Mouse (Mus musculus) layer of hippocampus, adult 18-20 months (tissue): Measurements from ENCODE around the gene Tln2. TPM values are rescaled to one million over a fixed set of nuclear protein-coding genes. Genes with fewer than 3 reads are reported as not detected.

Experiments used
- DNase-seq, 2 experiments: peaks; one replicate each; pipeline ENCODE4 v3.0.0; 2022; ENCODE audit warnings: low spot score in 2 of 2
- total RNA-seq, 2 experiments: library from RNA; stranded (reverse); gene quantifications; 2 replicates each; pipeline ENCODE4 v1.2.3; 2021

The Tln2 gene
- total RNA-seq, 2 experiments from 2014 or later = 80.6 to 94.3 TPM

DNA sequence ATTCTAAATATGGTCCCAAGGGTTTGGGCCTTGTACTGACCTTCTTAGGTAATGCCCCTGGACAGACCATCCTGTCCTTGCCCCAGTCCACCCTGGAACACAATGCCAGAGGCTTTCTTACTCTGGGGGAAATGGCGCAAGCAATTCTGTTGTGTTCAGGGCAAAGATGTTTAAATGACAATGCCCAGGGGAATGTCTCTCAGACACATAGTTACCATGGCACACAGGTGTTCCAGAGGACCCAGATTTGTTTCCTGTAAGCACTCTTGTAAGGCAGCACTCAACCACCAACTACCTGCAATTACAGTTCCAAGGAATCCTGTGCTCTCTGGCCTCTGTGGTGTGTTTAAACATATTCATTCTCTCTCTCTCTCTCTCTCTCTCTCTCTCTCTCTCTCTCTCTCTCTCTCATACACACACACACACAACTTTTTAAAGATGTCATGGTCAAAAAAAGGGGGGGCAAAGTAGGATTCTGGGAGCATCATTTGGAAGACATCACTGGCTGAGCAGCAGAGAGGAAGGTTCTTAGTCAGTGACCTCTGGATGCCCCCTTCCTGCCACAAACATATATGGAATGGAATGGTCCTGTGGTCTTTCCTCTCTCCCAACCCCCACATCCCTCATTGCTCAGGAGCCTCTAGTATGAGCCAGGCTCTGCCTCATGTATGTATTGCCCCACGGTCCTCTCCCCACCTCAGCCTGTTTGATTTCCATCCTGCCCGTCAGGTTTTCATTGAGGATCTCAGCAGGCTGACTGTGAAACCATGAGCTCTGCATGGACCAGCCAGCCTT is 345.1 kb downstream of the Tln2 start:
- DNase-seq = no peak

DNA sequence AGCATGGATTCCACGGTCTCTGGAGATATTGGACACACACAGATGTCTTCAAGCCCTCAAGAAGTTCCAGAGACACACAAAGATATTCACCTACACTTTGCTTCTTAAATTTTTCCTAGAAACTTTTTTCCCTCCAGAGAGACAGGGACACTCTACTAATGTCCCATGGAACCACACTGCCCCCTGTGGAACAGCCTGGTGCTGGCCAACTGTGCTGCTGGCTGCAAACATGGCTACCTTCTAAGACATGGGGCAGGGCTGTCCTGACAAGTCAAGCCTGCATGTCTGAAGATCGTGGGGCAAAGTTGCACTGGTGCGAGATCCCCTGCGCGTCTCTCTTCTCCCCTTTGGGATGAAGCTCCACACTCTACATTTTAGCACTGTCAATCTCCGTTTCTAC is 346.2 kb downstream of the Tln2 start:
- peak; percentile 40 to 84 for DNase-seq

DNA sequence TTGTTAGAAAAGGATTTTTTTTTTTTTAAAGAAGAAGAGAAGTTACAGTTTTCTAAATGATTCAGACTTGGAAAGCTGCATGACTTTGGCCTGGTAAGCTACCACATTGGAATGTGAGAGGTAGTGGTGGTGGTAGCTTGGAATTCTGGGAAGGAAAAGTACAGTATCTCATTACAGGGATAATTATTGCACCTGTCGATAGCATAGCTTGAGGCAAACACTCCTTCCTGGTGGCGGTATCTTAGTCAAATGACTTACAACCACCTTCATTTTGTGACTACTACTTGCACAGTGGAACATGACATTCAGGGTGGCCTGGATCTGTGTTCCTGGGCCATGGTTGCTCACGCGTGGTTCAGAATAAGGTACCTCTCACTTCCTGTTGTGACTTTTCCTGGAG is 348.3 kb downstream of the Tln2 start:
- no peak for DNase-seq

DNA sequence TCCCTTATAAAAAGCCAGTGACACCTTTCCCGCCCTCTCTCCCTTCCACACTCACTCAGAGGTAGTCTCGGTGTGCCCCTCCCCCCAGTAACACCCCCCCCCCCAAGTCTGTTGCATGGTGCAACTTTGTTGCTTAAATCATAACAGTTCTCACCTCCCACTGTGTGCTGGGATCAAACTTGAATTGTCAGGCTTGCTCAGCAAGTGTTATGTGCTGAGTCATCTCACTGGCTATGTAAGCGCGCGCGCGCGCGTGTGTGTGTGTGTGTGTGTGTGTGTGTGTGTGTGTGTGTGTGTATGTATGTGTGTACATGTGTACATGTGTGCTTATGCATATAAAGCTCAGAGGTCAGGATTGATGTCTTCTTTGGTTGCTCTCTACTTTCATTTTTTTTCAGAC is 350.1 kb downstream of the Tln2 start:
- DNase-seq = no peak

DNA sequence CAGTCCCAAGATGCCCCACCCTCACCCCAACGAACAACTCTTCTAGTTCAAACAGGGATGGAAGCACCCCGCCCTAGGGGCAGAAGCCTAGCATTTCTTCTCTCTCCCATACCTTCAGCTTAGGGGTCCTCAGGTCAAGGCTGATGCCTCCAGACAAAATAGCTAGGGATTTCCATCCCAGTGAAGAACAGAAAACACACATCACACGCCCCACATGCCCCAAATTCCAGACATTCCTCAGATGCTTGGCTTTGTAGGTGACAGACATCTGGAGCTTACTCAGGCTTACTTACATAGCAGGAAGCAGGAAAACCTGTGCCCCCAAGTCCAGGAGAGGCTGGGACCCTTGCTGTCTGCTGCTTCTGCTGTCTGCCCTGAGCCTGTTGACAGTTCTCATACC is 351.1 kb downstream of the Tln2 start:
- no peak for DNase-seq

DNA sequence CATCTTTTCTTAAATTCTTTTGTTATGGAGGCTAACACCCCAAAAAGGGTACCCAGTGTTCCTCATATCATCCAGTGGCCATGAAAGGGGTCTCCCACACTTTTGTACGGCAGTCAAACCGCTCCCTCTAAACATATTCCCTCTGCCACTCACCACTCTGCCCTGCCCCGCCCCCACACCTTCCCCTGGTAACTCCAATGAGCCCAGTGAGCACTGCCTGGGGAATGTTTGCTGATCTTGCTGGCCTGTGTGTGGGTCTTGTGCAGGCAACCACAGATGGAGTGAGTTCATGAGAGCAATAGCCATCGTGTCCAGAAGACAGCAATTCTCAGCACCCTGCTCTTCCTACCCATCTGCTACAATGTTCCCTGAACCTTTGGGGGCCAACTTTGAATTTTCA is 354.3 kb downstream of the Tln2 start:
- no peak for DNase-seq

DNA sequence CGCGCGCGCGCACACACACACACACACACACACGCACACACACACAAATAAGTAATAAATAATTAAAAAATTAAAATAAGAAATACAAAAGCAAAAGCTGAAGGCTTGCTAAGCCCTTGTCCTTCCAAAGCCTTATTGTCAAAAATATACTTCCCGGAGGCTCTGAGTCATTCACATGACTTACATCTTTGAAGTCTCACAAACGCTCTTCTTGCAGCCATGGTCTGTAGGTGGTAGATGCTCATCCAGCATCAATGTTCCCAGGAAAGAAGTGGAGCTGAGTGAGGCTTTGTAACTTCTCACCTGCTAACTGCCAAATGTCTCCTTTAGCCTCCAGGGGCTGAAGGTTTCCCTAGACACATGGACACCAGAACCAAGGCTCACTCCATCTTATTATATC is 362.9 kb downstream of the Tln2 start:
- DNase-seq = no peak

DNA sequence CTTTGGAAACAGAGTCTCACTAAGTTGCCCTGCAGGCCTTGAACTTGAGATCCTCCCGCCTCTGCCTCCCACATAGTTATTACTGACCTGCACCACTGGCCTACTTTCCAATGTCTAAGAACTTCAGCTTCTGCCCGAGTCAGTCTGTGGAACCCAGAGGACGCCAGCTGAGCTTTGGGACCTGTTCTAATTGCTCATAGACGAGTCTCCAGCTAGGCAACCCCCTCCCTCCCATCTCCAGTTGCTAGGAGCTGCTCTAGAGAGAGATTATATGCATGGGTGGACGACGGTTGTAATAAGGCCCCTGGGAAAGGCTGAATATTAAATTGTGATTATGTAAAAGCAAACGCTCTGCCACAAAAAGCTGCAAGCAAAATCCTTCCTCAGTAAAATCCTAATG is 364.2 kb downstream of the Tln2 start:
- DNase-seq = no peak

DNA sequence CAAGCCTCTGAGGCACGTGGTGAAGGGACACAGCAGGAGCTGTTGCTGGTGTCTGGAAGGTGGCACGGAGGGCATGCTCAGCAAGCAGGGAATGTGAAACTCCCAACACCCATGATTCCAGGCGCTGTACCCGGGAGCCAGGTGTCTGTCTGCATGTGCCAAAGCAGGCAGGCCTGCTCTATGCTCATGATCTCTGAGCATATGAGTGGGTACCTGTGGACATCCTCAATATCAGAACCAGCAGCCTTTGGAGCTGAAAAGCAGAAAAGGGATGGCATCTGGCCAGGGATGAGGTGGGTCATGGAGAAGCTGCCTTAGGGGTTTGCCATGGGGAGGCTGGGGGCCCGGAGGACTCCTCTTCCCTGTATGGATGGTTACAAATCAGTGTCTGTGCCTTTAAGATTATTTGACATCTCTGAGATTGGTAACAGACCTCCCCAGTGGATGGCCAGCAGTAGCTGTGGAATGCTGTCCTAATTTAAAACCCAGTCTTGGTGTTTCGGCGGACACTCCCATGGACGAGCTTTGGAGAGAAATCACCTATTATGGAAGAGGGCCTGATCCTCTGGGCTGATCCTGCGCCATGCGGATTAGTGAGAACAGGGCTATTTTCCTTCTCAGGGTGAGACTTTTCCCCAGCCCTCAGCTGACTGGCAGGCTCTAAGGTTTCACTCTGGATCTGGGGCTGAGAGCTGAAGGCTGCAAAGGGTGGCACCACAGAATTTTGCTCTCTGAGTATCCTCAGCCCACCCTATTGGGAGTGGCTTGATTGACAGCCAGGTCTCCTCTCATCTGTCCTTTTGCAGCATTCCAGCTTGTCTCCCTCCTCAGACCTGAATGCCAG is 367.8 kb downstream of the Tln2 start:
- no peak for DNase-seq

DNA sequence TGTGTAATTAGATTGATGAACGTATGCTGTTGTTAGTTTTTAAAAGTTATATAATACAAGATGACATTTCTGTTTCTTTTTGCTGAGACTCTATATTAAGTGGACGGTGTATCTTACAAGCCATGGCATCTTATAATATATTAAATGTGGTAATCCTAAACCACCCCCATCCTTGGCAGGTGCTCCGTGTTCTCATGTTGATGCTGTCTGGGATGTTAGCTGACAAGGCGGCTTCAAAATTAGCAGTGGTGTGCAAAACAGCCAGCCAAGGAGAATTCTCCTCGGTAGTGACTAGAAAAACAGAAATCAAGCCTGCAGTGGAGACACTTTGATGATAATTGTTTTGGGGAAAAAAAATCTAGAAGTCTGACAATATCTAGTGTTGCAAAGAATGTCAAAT is 371.8 kb downstream of the Tln2 start:
- peak in 1 of 2 experiments; percentile 30 for DNase-seq

DNA sequence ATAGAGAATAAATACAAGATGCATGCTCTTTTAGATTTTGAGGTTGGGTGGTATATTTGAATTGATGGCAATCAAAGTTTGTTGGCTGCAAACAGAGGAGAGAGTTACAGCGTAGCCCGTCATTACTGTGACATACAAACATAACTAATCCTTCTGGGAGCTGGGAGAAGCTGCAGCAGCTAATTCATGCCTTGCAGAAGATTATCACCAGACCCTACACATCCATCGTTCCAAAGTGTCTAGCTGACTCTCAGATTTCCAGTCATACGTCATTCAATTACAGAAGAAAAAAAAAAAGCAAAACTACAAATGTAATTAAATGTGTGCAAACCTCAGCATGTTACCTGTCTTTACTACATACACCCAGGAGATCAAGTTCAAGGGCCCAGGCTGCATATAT is 372.3 kb downstream of the Tln2 start:
- DNase-seq = no peak

DNA sequence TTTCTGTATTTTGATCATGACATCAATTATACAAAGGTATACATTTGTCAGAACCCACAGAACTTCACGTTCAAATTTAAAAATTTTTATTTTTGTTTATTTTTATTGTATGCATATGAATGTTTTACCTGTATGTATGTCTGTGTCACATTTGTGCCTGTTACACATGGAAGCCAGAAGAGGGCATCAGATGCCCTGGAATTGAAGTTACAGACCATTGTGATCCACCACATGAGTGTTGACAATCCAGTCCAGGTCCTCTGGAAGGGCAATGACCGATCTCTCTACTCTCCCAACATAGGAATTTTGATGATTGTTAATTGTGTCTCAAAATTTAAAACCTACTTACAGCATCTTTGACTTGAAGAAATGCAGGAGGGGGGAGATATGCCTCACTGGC is 374.9 kb downstream of the Tln2 start:
- DNase-seq = no peak

DNA sequence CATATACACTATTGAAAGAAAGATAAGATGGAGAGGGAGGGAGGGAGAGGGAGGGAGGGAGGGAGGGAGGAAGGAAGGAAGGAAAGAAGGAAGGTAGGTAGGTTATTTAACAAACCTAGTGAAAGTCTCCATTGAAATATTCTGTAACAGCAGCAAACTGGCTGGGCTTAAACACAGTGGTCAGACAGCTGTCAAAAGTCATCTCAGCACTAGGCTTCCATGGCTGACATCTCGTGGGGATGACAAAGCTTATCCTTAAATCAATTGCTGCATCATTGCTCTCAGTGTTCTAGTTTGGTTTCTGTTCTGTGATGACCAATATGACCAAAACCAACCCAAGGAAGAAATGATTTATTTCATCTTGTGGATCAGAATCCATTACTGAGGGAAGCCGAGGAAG is 376.0 kb downstream of the Tln2 start:
- no peak for DNase-seq

DNA sequence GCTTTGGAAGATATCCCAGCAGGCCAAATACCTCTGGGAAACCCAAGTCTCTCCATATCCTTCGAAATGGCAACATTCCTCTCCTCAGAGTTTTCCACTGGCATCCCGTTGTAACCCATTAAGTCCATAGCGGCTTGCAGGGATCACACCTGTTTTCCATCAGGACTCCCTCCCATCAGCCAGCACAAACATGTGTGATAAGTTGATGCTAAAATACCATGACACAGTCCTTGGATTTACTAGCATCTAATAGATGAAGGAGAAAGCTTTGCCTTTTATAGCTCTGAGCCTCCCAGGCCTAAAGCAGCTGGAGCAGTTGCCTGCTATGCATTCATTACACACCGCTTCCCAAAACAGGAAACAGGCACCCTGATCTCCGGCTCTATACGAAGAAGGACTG is 377.5 kb downstream of the Tln2 start:
- no peak for DNase-seq

DNA sequence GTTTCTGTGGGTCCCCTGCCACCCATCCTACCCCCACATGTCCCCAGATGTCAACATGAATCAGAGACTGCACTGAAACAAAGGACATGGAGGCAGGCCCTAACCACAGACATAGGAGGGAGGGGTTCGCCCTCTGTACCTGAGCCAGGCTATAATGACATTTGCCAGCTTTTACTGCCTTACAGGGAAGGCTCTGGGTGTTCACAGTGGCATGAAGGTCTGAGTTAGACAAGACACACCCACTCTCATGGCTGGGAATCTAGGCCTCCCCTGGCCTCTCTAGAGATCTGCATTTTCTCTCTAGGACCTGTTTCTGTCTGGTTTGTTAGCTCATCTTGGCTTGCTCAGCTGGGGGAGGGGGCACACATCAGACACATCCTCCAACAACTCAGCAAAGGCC is 380.8 kb downstream of the Tln2 start:
- DNase-seq = no peak

DNA sequence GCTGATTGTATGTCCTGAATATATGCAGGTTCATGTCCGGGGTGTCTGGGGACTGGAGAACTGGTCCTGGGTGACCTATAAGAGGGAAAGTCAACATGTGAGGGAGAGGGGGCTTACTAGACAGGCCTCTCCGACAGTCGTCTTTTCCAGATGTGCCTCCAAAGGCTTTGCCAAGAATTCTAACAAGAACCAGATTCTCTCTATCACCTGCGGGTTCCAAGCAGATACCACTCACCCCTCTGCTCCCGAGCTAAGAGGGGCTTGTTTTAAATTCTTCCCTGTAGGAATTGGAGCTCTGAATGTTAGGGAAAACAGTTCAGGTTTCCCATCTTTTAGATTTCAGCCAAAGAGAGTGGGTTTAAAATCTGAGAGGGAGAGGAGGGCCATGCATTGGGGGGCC is 381.3 kb downstream of the Tln2 start:
- no peak for DNase-seq

DNA sequence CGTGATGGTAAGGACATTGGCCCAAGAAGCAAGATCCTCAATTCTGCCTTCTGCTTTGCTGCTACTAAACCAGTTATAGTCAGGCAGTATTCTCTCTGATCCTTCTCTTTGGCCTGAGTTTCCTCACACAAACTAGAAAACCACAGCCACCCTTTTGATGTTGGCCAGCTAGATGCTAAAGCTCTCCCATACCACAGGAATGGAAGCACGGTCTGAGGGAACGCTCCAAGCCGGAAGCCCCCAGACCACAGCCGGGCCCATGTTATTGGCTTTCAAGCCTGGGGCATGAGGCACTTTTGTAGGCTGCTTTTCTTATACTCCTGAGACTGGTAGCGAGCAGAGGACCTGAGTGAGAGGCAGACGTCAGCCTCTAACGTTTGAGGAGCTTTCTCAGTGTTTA is 383.4 kb downstream of the Tln2 start:
- DNase-seq = no peak

DNA sequence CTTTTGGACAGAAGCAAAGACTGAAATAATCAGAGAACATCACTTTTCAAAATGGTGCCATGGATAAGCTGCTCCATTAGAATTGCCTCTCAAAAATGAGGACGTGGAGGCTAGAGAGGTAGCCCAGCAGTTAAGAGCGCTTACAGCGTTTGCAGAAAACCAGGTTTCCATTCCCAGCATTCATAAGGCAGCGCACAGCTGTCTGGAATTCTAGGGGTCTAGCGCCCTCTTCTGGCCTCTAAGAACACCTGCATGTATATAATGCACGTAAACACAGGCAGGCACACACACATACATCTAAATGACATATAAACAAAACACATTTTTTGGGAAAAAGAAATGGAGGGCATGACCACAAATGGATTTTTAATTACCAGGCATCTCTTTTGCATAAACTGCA is 385.7 kb downstream of the Tln2 start:
- DNase-seq = no peak

DNA sequence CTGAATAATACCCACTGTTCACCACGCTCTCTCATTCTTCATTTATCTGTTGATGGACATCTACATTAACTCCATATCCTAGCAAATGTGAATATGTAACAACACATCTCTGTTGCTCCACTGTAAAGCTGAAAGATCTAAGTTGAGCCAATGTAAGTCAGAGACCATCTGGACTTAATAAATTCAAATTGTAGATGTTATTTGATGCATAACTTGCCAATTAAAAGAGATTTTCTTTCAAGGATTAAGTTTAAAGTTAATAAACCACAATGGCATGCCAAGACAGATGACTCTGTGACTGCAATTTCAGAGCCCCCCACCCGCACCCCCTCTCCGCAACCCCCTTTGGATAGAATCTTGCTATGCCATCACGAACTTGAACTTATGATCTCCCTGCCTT is 386.3 kb downstream of the Tln2 start:
- no peak for DNase-seq

DNA sequence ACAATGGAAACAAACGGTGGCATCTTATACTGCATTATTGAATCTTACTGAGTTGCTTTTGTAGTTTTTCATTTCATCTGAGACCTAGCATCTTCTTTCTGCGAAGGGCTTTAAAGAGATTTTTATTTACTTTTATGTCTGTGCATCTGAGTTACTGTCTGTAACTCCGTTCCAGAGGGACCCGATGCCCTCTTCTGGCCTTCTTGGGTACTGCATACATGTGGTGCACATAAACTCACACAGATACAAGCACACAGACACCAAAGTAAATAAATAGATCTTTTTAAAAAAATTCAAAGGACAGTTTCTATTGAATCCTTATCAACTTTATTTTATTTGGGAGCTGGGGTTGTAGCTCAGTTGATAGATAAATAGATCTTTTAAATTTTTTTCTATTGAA is 388.1 kb downstream of the Tln2 start:
- no peak for DNase-seq

DNA sequence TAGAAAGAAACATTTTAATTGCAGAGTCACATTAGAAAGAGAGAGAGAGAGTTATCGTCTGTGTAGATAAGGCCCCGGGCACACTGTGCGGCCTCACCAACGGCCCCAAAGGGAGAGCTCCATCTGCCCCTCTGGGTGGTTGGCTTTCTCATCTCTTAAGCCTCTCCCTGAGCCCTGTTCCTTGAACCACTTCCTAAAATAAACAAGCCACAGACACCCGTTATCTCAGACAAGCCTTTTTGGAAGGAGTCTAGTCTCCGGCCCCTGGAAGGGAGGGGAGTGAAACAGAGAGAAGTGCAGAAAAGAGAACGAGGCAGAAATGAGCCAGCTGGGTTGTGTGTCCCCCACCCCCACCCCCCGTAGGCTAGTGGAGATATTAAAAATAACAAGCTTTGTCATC is 388.7 kb downstream of the Tln2 start:
- no peak for DNase-seq

DNA sequence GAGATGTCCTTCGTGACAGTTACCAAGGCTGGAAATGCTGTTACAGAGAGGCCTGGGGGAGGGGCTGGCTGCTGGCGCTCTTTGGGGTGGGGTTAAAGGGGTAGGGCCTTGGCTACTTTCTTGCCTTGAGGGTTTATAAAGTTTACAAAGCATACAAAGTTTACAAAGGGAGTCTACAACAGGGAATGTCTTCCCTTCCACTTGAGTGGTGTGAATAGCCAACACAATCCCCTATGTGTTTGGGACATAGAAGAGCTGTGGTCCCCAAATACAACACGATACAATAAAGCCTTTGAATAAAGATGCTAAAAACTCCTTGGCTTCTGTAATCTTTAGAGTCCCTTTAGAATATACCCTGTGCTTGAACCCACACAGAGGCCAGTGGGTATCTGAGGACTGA is 389.5 kb downstream of the Tln2 start:
- DNase-seq = no peak
